Mouse (Mus musculus): ENCODE results near the gene Gm42742. TPM values are rescaled to one million over a fixed set of nuclear protein-coding genes. Genes with fewer than 3 reads are reported as not detected.

Gene Gm42742
- total RNA-seq, 2 experiments from 2014 or later, result 53.6 to 62.4 TPM

GRCm38 (mm10) chr7:127017950-127018345 lies 2.9 kb downstream of the Gm42742 start:
- TF ChIP-seq CTCF (conservative IDR thresholded peaks at IDR 0.05), result no peak
- peak overlapping the region; percentile 99 for H3K27ac ChIP-seq
- H3K4me3 ChIP-seq, result peak overlapping the region; percentile 77
- no peak for DNase-seq (ENCODE audit: low spot score in 2 of 2)

GRCm38 (mm10) chr7:127016971-127017949 lies 3.6 kb downstream of the Gm42742 start, which contains the start of gene Pagr1a:
Pagr1a (minus strand) TSS chr7:127017352.
- peak within 1 kb of the TSS; percentile 77 for H3K4me3 ChIP-seq
- peak; percentile 95 to 98 for DNase-seq (ENCODE audit: low spot score in 2 of 2)
- TF ChIP-seq CTCF (conservative IDR thresholded peaks at IDR 0.05), result peak; percentile 91
- H3K27ac ChIP-seq, result peak within 1 kb of the TSS; percentile 99

GRCm38 (mm10) chr7:127016486-127016938 lies 4.4 kb downstream of the Gm42742 start:
- peak overlapping the region; percentile 77 for H3K4me3 ChIP-seq
- TF ChIP-seq CTCF (conservative IDR thresholded peaks at IDR 0.05), result no peak
- peak in 1 of 2 experiments; percentile 43 for DNase-seq (ENCODE audit: low spot score in 2 of 2)
- peak overlapping the region; percentile 99 for H3K27ac ChIP-seq

- peak within 1 kb of the TSS; percentile 77 for H3K4me3 ChIP-seq
- H3K27ac ChIP-seq, result peak within 1 kb of the TSS; percentile 99
- no peak for DNase-seq (ENCODE audit: low spot score in 2 of 2)
- TF ChIP-seq CTCF (conservative IDR thresholded peaks at IDR 0.05), result no peak
Observed at GRCm38 (mm10) chr7:127016481-127016485, 4.6 kb downstream of the Gm42742 start, which contains the start of gene Pagr1b. Pagr1b (minus strand) TSS chr7:127016484.

- Histone ChIP-seq H3K4me3 (peak overlapping the region; percentile 77), H3K27ac (peak overlapping the region; percentile 99)
- DNase-seq (ENCODE audit: low spot score in 2 of 2), result no peak
- TF ChIP-seq CTCF (conservative IDR thresholded peaks at IDR 0.05), result no peak
Observed at GRCm38 (mm10) chr7:127016081-127016480, 4.8 kb downstream of the Gm42742 start.

- no peak for DNase-seq (ENCODE audit: low spot score in 2 of 2)
- Histone ChIP-seq H3K27ac (peak overlapping the region; percentile 99; the same call in 1 of the 2 replicates), H3K4me3 (no peak overlapping the region)
- no peak for TF ChIP-seq CTCF (conservative IDR thresholded peaks at IDR 0.05)
Observed at GRCm38 (mm10) chr7:127014993-127015392, 5.9 kb downstream of the Gm42742 start.

- peak within 1 kb of the TSS; percentile 99 for H3K27ac ChIP-seq
- TF ChIP-seq CTCF (conservative IDR thresholded peaks at IDR 0.05), result no peak
- H3K4me3 ChIP-seq, result peak within 1 kb of the TSS; percentile 56
- no peak for DNase-seq (ENCODE audit: low spot score in 2 of 2)
Observed at GRCm38 (mm10) chr7:127014320-127014719, 6.6 kb downstream of the Gm42742 start, which contains the start of gene Mvp. Mvp (minus strand) TSS chr7:127014621.

- TF ChIP-seq CTCF (conservative IDR thresholded peaks at IDR 0.05), result no peak
- H3K4me3 ChIP-seq, result no peak overlapping the region; the same call in 1 of the 2 replicates
- DNase-seq (ENCODE audit: low spot score in 2 of 2), result no peak
- H3K27ac ChIP-seq, result no peak overlapping the region
Observed at GRCm38 (mm10) chr7:127013385-127013784, 7.5 kb downstream of the Gm42742 start.

GRCm38 (mm10) chr7:127012845-127013244 lies 8.1 kb downstream of the Gm42742 start:
- no peak for TF ChIP-seq CTCF (conservative IDR thresholded peaks at IDR 0.05)
- DNase-seq (ENCODE audit: low spot score in 2 of 2), result no peak
- H3K4me3 ChIP-seq, result no peak overlapping the region
- H3K27ac ChIP-seq, result no peak overlapping the region

GRCm38 (mm10) chr7:127012374-127012773 lies 8.5 kb downstream of the Gm42742 start:
- no peak for TF ChIP-seq CTCF (conservative IDR thresholded peaks at IDR 0.05)
- H3K27ac ChIP-seq, result 0 out of 2 replicates have a peak overlapping the region, but pooled peaks have one; percentile 23
- H3K4me3 ChIP-seq, result no peak overlapping the region
- no peak for DNase-seq (ENCODE audit: low spot score in 2 of 2)

- Histone ChIP-seq H3K27ac (0 out of 2 replicates have a peak overlapping the region, but pooled peaks have one; percentile 23), H3K4me3 (no peak overlapping the region)
- DNase-seq (ENCODE audit: low spot score in 2 of 2), result no peak
- TF ChIP-seq CTCF (conservative IDR thresholded peaks at IDR 0.05), result no peak
Observed at GRCm38 (mm10) chr7:127011717-127012116, 9.2 kb downstream of the Gm42742 start.

GRCm38 (mm10) chr7:127011051-127011450 lies 9.8 kb downstream of the Gm42742 start:
- no peak for DNase-seq (ENCODE audit: low spot score in 2 of 2)
- no peak overlapping the region for H3K4me3 ChIP-seq
- peak overlapping the region; percentile 32; the same call in 1 of the 2 replicates for H3K27ac ChIP-seq
- TF ChIP-seq CTCF (conservative IDR thresholded peaks at IDR 0.05), result no peak

- TF ChIP-seq CTCF (conservative IDR thresholded peaks at IDR 0.05), result no peak
- DNase-seq (ENCODE audit: low spot score in 2 of 2), result no peak
- Histone ChIP-seq H3K27ac (peak overlapping the region; percentile 93), H3K4me3 (no peak overlapping the region)
Observed at GRCm38 (mm10) chr7:127009307-127010085, 11.4 kb downstream of the Gm42742 start.
